Mouse (Mus musculus): ENCODE results near the gene Casc3.

Gene Casc3

DNA sequence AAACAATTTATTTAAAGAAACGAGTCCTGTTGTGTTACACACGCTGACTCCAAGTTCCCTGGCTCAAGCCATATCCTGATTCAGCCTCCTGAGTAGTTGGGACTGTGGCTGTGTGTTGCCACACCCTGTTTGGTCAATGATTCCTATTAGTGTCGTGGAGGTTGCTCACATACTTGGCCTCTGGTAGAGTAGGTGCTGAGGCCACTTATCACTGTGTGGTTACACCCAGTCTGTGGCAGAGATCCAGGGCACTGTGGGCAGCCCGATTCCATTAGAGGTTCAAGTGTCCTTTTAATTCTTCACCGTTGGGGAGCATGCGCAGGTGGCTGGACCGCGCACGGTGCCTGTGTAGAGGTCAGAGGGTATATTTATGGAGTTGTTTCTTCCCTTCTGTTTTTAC is 69.2 kb downstream of the Casc3 start:
- DNase-seq, result no peak

DNA sequence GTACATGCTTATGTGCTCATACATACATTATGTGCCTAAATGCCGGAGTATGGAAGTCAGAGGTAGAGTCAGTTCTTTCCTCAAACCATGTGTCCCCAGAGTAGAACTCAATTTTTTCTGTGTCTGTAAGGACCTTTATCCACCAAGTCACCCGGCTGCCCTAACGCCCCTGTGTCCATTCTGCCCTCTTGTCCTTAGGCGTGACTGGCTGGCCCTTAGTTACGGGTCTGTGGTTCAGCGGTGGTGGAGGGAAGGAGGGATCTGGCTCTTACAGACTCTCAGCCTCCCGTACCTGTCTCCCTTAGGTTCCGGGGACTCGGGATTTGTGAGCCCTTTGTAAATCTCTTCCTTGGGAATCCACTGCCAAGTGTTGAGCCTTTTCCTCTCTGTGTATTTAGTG is 72.3 kb downstream of the Casc3 start:
- no peak for DNase-seq
